Mouse (Mus musculus) neural tube, embryonic 11.5 days (tissue): Measurements from ENCODE around the gene Golim4. TPM values are rescaled to one million over a fixed set of nuclear protein-coding genes. Genes with fewer than 3 reads are reported as not detected.

Experiments used
- ATAC-seq: fragments of 200-750 bp; cut with Nextera tagmentation; 2 replicates; pipeline ENCODE4 v1.8.0; 2017; ENCODE audit warnings: moderate number of reproducible peaks, mild to moderate bottlenecking, moderate TSS enrichment, moderate library complexity; ENCODE audit not compliant: insufficient read depth, low FRiP score, low TSS enrichment
- DNase-seq: peaks from one replicate; pipeline ENCODE4 v3.0.0-alpha.2; 2015; ENCODE audit warnings: low spot score
- H3K27ac ChIP-seq: fragments of 300-500 bp; sonication (generic); 2 replicates; pipeline ENCODE4 v1.5.1; 2014; ENCODE audit warnings: low read depth, mild to moderate bottlenecking, low read length
- H3K27me3 ChIP-seq: fragments of 300-500 bp; sonication (generic); 2 replicates; pipeline ENCODE4 v1.6.1; 2014; ENCODE audit warnings: mild to moderate bottlenecking, low read length, mixed read lengths; ENCODE audit not compliant: control insufficient read depth, insufficient read depth
- H3K36me3 ChIP-seq: fragments of 300-500 bp; sonication (generic); 2 replicates; pipeline ENCODE4 v1.6.1; 2014; ENCODE audit warnings: mild to moderate bottlenecking, low read length, moderate library complexity, mixed read lengths; ENCODE audit not compliant: control insufficient read depth, insufficient read depth
- H3K4me1 ChIP-seq: fragments of 300-500 bp; sonication (generic); 2 replicates; pipeline ENCODE4 v1.6.1; 2014; ENCODE audit warnings: low read length, mixed read lengths; ENCODE audit not compliant: control insufficient read depth, insufficient read depth
- H3K4me2 ChIP-seq: fragments of 300-500 bp; sonication (generic); 2 replicates; pipeline ENCODE4 v1.6.1; 2014; ENCODE audit warnings: low read depth, mild to moderate bottlenecking, moderate library complexity
- H3K4me3 ChIP-seq: fragments of 300-500 bp; sonication (generic); 2 replicates; pipeline ENCODE4 v1.5.1; 2014; ENCODE audit warnings: low read depth, low read length
- H3K9ac ChIP-seq: fragments of 300-500 bp; sonication (generic); 2 replicates; pipeline ENCODE4 v1.6.1; 2014; ENCODE audit warnings: mild to moderate bottlenecking, low read length
- H3K9me3 ChIP-seq: fragments of 300-500 bp; sonication (generic); 2 replicates; pipeline ENCODE4 v1.6.1; 2016; ENCODE audit warnings: low read length; ENCODE audit not compliant: control insufficient read depth
- WGBS: fragments of 180-500 bp; shearing (Covaris S2); extraction: QIAGEN DNeasy Blood & Tissue Kit; methylation state at CpG from one replicate; pipeline ENCODE4 v1.1.7; 2014; 5-methylcytosine and 5-hydroxymethylcytosine counted together
- polyA plus RNA-seq: library from polyadenylated mRNA; unstranded; fragments of >200 nt; fragmentation: Nextera tagmentation; extraction: Ambion mirVana; gene quantifications from 2 replicates; pipeline ENCODE4 v1.2.1, GENCODE M21; 2014

The Golim4 gene
- polyA plus RNA-seq, 1 experiment from 2014 or later = 41.9 TPM

DNA sequence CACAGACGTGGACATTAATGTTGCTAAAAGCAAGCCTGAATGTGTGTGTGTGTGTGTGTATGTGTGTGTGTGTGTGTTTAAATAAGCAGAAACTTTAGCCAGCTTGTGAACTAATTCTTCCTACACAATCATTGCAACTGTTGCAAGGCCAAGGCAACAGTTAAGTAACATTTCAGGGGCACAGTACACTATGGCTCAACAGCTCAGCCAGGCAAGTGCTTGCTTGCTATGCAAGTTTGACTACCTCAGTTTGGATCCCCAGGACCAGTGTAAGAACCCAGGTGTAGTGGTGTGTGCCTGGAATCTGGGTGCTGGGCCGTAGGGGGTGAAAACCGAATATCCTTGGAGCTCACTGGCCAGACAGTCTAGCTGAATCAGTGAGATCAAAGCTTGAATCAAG, 2.6 kb downstream of the Golim4 start:
- peaks cover 7% of the 10 kb centered on the region; the same call in 1 of the 2 replicates for H3K4me1 ChIP-seq
- WGBS = 68% methylated on average over 3 of the region's 3 CpGs
- no peak overlapping the region for H3K9ac ChIP-seq
- H3K27me3 ChIP-seq = no peaks in the 10 kb centered on the region
- no peaks in the 10 kb centered on the region for H3K9me3 ChIP-seq
- DNase-seq = no peak
- no peak for ATAC-seq
- no peak overlapping the region for H3K27ac ChIP-seq
- peak overlapping the region; percentile 56 for H3K4me2 ChIP-seq
- 0 out of 2 replicates have a peak overlapping the region, but pooled peaks have one; percentile 6 for H3K4me3 ChIP-seq
- no peaks in the 10 kb centered on the region for H3K36me3 ChIP-seq

DNA sequence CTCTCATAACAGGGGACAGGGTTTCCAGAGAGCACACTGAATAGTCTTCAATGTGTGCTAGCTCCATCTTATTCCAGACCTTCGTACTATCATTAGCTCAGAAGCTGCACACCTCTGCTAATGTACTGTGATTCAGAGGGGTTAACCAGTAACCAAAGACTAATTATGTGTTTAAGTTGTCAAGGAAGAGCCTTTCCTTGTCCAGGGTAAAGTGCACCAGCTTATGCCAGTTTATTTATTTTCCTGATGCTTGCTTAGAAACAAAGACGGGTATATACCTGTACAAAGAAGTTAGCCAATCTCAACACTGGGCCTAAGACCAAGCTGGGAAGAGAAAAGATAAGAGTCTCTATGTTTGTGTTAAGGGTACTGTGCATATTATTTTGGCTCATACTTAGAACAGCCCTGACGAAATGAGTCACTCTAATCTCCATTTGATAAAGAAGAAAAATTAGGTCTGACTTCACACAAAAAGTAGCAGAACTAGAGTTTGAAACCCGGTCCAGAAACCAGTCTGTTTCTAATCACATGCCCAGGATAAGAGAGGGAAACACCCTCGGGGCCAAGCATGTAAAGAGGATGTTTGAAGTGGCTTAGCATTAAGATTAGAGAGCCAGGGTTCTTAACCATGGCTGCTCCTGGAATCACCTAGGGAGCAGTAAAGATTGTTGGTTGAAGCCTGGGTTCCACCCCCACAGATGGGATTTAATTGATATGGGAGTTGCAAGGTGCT, 4.3 kb downstream of the Golim4 start:
- no peak overlapping the region for H3K27ac ChIP-seq
- ATAC-seq = no peak
- no peak overlapping the region for H3K9ac ChIP-seq
- H3K36me3 ChIP-seq = no peaks in the 10 kb centered on the region
- H3K27me3 ChIP-seq = no peaks in the 10 kb centered on the region
- H3K4me3 ChIP-seq = no peak overlapping the region
- no peak for DNase-seq
- 79% methylated on average over 5 of the region's 5 CpGs for WGBS
- no peak overlapping the region for H3K4me2 ChIP-seq
- H3K4me1 ChIP-seq = peaks cover 7% of the 10 kb centered on the region; the same call in 1 of the 2 replicates
- H3K9me3 ChIP-seq = no peaks in the 10 kb centered on the region

DNA sequence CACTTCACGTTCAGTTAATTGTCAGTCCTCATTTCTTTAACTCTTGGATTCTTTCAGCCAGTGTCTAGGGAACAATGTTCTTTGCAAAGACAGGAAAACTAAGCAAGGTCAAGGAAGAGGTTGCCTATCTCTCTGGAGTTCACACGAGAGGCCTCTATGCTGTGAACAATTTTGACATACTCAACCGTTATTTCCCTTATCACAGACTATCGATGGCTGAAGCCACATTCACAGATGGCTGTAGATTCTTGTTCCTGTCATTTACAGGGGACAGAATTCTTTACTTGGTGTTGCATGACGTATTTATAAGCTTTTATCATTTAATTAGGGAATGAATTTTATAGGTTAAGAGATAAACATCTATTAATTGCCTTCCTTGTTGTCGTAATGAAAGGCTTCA, 5.9 kb downstream of the Golim4 start:
- H3K27ac ChIP-seq = no peak overlapping the region
- H3K9ac ChIP-seq = no peak overlapping the region
- H3K4me2 ChIP-seq = no peak overlapping the region
- peaks cover 7% of the 10 kb centered on the region; the same call in 1 of the 2 replicates for H3K4me1 ChIP-seq
- ATAC-seq = no peak
- no peaks in the 10 kb centered on the region for H3K9me3 ChIP-seq
- no peaks in the 10 kb centered on the region for H3K36me3 ChIP-seq
- no peak for DNase-seq
- H3K27me3 ChIP-seq = no peaks in the 10 kb centered on the region
- H3K4me3 ChIP-seq = no peak overlapping the region
- WGBS = 87% methylated on average over 6 of the region's 6 CpGs

DNA sequence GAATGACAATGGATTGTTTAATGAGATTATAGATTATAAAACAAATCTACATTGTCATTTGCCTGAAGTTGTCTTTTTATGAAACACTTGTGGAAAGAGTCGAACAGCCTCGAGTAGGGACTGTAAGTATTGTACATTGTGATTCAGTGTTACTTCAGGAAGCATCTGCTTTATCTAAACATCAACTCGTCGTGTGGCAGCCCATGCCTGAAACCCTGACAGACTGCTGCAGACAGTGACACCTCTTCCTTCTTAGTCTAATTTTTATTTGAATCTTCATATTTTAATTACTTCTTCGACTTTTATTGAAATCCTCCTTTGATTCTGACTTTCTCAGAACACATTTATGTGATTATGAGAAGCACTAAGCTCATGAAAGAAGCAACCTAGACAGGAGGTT, 7.4 kb downstream of the Golim4 start:
- ATAC-seq = no peak
- 88% methylated on average over 5 of the region's 5 CpGs for WGBS

DNA sequence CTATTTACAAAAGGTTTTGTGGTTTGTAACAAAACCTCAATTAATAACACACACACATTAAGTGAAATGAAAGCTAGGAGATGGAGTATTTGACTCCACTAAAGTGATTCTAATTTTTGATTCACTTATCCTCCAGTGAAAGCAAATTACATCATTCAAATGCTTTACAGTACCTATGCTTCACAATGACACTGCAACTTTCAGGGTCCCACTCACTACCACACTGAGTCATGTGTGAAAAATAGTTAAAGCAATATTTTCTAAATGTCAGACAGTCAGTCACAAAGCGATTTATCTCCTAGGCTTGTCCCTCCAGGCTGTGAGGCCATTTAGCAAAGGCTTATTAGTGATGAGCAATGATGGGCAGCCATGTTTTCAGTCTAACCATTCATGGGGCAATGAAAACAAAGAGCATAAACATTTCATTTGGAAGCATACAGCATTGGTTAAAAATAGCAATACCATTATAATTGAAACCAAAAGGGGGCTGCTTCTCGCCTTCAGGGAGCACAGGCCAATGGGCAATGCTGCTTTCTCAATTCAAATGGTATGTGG, 8.1 kb downstream of the Golim4 start:
- H3K36me3 ChIP-seq = no peaks in the 10 kb centered on the region
- H3K4me2 ChIP-seq = no peak overlapping the region
- H3K9me3 ChIP-seq = no peaks in the 10 kb centered on the region
- H3K27me3 ChIP-seq = no peaks in the 10 kb centered on the region
- no peak overlapping the region for H3K4me3 ChIP-seq
- DNase-seq (no peak), ATAC-seq (0 out of 2 replicates have a peak, but pooled peaks have one; percentile 21)
- WGBS = 85% methylated on average over 2 of the region's 2 CpGs
- H3K4me1 ChIP-seq = 0 out of 2 replicates have a peak, but pooled peaks cover 1% of the 10 kb centered on the region
- H3K27ac ChIP-seq = no peak overlapping the region
- no peak overlapping the region for H3K9ac ChIP-seq

More for the DNA sequence above, 7.4 kb downstream of the Golim4 start:
- H3K4me2 ChIP-seq = no peak overlapping the region
- no peaks in the 10 kb centered on the region for H3K36me3 ChIP-seq
- H3K27me3 ChIP-seq = no peaks in the 10 kb centered on the region
- no peak overlapping the region for H3K27ac ChIP-seq
- DNase-seq = no peak
- peaks cover 6% of the 10 kb centered on the region; the same call in 1 of the 2 replicates for H3K4me1 ChIP-seq
- no peak overlapping the region for H3K4me3 ChIP-seq
- no peaks in the 10 kb centered on the region for H3K9me3 ChIP-seq
- H3K9ac ChIP-seq = no peak overlapping the region

DNA sequence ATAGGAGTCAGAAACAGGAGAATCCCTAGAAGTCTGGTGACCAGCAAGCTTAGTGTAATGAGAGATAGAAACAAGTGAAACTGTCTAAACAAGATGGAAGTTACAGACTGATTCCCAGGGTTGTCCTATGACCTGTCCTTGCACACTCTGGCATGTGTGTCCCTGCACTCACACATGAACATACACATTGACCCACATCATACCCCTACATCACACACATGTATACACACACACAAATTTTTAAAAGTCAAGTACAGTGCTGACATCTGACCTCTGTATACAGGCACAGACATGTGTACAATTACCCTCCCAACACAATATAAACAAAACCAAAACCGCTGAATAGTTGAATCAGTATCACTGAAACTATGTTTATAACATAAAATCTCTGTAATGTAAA, 8.7 kb downstream of the Golim4 start:
- DNase-seq (no peak), ATAC-seq (no peak)
- 93% methylated on average over 1 of the region's 1 CpGs for WGBS
- no peaks in the 10 kb centered on the region for H3K9me3 ChIP-seq
- H3K36me3 ChIP-seq = no peaks in the 10 kb centered on the region
- H3K27ac ChIP-seq = no peak overlapping the region
- H3K4me1 ChIP-seq = no peaks in the 10 kb centered on the region
- H3K4me2 ChIP-seq = no peak overlapping the region
- H3K27me3 ChIP-seq = no peaks in the 10 kb centered on the region
- H3K4me3 ChIP-seq = no peak overlapping the region
- no peak overlapping the region for H3K9ac ChIP-seq

DNA sequence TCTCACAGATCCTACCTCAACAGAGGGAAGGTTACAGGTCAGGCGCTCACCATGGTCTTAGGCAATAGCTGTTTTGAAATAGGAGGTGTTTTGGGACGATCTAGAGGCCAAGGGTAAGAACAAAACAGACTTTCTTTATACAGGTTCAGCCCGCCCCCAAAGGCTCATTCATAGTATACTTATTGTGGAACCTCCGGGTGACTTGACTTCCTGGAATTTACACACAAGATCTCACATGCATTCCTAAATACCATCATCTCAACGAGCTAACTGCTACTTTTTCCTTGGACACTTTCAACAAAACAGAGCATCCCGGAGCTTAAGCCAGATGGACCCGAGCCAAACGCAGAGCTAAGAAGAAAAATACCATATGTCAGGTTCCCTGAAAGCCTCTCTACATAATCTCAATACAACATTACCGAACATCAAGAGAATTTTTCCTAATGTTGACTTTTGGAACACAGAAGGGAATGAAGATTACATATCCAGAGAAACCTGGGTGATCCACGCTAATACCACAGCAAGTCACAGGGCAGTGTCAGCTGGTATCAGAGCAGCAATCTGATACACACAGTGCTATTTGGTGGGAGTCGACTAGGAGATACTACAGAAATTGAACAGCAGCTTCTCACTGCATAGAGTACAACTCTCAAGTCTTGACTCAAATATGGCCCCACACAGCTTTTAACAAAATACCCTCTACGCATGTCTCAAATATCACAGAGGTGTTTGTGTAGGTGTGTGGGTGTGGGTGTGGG, 14.3 kb downstream of the Golim4 start:
- H3K4me2 ChIP-seq = no peak overlapping the region
- ATAC-seq (no peak), DNase-seq (no peak)
- no peak overlapping the region for H3K4me3 ChIP-seq
- WGBS = 79% methylated on average over 12 of the region's 12 CpGs
- no peaks in the 10 kb centered on the region for H3K27me3 ChIP-seq
- H3K36me3 ChIP-seq = no peaks in the 10 kb centered on the region
- no peak overlapping the region for H3K9ac ChIP-seq
- no peaks in the 10 kb centered on the region for H3K9me3 ChIP-seq
- no peaks in the 10 kb centered on the region for H3K4me1 ChIP-seq
- H3K27ac ChIP-seq = no peak overlapping the region

DNA sequence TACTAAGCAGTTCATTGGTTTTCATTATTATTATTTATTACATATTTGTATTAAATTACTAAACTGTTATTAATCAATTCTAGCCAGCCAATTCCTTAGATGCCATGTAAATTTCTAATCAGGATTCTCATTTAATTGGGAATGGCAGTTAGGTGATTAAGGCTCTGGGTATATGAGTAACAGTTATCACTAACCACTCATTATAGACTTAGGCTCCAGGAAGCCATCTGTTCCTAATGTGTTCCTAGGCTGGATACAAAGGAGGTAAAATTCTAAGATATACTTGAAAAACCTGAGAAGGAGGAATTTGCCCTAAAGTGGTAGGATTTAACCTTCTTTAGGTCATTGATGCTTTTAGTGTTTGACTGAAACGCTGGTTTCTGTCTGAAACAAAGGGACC, 14.9 kb downstream of the Golim4 start:
- Histone ChIP-seq H3K4me1 (no peaks in the 10 kb centered on the region), H3K9me3 (no peaks in the 10 kb centered on the region), H3K36me3 (no peaks in the 10 kb centered on the region), H3K9ac (no peak overlapping the region), H3K4me2 (no peak overlapping the region), H3K27ac (no peak overlapping the region), H3K4me3 (no peak overlapping the region), H3K27me3 (no peaks in the 10 kb centered on the region)
- DNase-seq (no peak), ATAC-seq (no peak)
- 81% methylated on average over 1 of the region's 1 CpGs for WGBS
